Mouse (Mus musculus) urinary bladder, postnatal 10 days (tissue): ENCODE data around the gene Polr2b.

Source experiments
- DNase-seq: peaks from one replicate; pipeline ENCODE4 v3.0.0; 2022; ENCODE audit warnings: low spot score

Polr2b gene

DNA sequence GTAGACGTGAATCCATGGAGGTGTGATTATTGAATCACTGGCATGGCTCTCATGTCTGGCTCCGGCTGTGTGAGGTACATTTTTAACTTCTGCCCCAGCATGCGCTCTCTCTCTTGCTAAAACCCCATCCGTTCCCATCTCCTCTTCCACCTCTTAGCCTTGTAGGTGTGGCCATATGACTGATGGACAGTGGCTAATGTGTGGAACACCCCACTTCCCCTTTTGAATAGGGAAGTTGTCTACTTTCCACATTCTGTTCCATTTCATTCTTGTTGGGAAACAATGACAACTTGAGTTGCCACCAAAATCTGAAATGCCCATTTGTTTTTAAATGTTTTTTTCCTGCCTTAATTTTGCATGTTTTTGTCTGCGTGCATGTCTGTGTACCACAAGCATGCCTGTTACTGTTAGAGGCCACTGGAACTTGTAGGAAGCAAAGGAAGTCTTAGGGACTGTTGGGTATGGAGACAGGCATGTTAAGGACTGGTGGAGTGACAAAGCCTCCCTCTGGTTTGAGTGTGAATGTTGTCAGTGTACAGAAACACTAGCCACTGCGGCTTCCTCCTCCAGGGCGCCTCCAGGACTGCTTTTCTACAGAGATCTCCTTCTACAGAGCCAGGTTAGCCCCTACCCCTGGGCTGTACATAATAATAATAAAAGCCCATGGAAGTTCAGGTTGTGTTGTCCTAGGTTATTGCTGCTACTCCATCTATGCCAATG is 17.0 kb upstream of the Polr2b start:
- no peak for DNase-seq

DNA sequence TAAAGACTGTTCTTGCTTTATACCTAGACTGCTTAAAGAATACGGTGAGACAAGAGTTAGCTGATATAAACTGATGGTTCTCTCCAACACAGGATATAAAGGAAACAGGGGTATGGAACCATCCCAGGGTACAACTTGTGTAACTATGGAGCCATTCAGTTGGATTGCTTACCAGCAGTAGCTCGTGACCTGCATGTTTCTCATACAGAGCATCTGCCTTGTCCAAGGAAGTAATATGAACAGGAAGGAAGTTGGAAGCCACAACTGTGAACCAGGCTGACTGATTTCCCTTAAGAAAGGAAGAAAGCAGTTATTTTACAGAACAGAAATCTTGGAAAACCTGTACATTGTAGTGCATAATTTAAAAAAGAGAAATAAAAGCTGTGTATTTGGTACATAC is 10.5 kb upstream of the Polr2b start:
- no peak for DNase-seq

GRCm38 (mm10) chr5:77301296-77301903 is 8.5 kb upstream of the Polr2b start:
- DNase-seq, result no peak

- DNase-seq, result no peak
Observed at GRCm38 (mm10) chr5:77307821-77308553, 2.0 kb upstream of the Polr2b start.

- no peak for DNase-seq
Observed at GRCm38 (mm10) chr5:77309051-77309906, 668 bp upstream of the Polr2b start.

DNA sequence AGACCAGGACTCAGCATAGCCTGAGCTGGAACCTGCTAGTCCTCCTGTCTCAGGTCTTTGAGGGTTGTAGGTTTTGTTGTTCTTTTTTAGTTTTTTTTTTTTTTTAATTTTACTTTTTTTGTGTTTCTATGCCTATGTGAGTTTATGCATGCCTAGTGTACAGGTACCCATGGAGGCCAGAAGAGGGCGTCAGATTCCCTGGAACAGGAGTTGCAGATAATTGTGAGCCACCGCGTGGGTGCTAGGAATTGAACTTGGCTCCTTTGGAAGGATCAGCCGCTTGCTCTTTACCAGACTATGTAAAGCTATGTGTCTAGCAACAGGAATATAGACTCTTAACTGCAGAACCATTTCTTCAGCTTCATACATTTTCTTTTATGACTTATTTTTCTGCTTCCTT is 4.3 kb downstream of the Polr2b start:
- no peak for DNase-seq

- no peak for DNase-seq
Observed at GRCm38 (mm10) chr5:77314986-77315385, 5.0 kb downstream of the Polr2b start.

GRCm38 (mm10) chr5:77324936-77325335 is 15.0 kb downstream of the Polr2b start:
- DNase-seq, result no peak

- DNase-seq, result no peak
Observed at GRCm38 (mm10) chr5:77330154-77330553, 20.2 kb downstream of the Polr2b start.

DNA sequence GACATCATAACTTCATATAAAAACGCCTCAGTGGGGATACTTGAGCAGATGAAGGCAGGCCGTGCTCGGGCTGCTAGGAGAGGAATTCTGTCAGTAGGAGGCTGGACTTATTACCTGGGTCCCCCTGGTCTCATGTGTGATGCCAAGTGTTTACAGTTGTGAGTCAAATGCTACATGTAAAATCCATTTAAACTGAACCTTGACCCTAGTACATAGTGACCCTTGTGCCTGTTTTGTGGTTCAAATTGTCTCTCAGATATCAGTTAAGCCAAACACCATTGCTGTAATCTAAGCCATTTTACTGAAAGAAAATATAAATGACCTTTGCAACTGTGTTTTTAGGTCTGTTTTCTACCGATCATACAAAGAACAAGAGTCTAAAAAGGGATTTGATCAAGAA is 30.1 kb downstream of the Polr2b start:
- no peak for DNase-seq

- DNase-seq, result no peak
Observed at GRCm38 (mm10) chr5:77348901-77349300, 39.0 kb downstream of the Polr2b start.

- no peak for DNase-seq
Observed at GRCm38 (mm10) chr5:77349971-77350658, 40.2 kb downstream of the Polr2b start.

DNA sequence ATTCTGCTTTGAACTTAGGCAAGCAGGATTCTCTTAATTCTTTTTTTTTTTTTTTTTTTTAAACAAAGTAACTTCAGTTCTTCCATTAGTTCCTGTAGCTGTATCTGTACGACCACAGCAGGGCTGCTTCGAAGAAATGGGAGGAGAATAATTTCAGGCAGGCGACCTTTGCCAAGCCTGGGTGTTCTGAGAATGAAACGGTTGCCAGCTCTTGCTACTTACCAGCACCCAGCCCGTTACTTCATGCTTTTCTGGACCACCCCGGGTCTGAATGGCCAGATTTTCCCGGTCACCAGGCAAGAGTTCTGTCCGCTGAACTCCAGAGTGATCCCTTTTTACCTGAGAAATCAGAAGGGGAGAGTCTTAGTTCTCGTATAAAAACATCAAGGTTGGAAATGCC is 41.7 kb downstream of the Polr2b start:
- no peak for DNase-seq

DNA sequence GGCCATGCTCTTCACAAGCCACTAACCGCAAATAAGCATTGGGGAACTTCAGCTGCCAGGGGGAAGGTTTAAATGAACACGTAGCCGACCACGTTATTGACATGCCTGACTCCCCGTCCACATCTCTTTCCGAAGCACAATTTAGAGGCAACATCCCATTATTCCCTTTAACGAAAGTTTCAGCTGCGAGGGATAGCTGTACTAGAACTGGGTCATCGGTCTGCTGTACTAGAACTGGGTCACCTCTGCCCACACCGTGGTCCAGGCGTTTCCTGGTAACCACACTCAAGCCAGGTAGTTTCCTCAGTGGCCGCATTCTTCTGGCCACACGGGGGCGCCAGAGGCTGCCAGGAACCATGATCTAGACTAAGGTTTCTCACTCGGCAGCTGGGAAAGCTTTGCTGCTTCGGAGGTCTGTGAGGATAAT is 44.4 kb downstream of the Polr2b start:
- peak; percentile 58 for DNase-seq

DNA sequence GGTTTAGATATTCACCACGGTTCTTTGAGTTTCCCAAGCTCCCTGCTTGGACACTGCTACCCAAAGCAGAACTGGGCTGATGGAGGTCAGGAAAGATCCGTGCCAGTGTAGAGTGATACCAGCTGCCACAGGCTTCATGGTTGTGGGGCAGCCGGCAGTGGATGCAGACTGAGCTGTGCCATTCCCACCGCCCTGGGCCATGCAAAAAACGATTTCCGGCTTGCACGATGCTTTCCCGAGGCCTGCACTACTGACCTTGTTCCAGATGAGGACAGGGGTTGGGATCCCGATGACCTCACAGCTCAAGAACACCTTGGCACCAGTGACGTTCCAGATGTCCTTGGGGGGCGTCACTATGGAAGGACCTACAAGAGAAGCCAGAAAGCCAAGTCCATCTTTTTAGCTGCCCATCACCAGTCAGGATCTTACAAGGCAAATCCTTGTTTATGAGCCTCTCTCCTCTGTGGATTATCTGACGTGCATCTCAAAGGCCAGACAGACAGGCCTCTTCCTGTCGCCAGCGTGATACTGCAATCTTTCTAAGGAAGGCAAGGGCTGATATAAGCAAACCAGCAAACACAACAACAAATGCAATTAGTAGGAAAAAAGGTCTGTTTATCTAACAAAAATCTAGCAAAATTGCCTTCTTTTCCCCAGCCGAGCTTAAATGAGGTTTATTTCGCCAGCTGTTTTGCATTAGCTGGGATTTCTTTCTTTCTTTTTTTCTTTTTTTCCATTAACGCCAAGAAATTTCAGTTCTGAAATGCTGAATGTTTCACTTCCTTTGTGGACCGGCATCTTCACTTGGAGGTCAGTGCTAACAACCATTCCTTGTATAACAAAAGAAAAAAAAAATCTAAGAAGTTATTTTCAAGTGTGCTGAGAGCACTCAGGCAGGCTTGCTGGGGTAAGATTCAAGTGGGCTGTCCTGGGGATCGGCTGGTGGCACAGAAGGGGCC is 45.6 kb downstream of the Polr2b start:
- no peak for DNase-seq

DNA sequence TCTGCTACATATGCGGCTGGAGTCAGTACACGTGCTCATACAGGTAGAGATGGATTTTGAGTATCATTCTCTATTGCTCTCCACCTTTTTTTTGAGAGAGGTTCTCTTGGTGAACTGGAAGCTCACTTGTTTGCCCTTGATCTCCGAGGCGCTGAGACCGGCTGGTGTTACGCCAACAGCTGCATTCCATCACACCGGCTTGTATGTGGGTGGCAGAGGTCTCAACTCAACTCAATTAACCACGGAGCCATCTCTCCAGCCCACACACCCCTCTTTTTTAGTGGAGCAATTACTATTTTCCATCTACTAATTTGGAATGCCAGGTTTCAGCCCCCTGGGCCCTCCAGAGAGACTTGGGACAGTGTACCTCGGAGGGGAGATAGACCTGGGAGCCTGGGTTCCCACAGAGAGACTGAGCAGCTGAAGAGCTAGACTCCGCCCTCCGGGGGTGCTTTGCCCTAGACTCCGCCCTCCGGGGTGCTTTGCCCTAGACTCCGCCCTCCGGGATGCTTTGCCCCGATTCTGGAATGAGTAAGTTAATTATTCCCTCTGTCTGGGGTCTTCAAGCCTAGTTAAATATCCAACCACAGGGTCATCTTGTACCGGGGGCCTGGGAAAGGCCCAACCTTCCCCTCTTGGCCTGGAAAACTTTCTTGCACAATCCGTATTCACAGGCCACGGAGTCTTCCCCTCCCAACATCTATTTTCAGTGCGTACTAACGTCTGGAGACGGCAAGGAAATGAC is 47.6 kb downstream of the Polr2b start:
- no peak for DNase-seq

GRCm38 (mm10) chr5:77358347-77358746 is 48.4 kb downstream of the Polr2b start:
- DNase-seq, result no peak

GRCm38 (mm10) chr5:77359971-77360370 is 50.0 kb downstream of the Polr2b start:
- no peak for DNase-seq

DNA sequence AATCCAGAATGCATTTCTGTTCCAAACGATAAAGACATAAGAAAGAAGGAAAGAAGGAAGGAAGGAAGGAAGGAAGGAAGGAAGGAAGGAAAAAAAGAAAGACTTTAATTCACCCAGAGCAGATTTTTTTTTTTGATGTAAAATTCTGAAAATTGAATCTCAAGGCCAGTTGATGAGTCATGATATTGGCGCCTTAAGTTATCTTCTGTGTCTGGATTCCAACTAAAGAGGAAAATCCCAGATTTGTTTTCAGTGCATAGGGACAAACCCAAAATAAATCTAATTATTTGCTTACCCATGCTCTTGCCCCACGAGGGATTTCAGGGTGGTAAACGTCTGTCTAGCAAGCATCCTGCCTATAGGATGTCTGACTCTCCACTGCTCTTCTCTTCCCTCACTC is 51.1 kb downstream of the Polr2b start:
- DNase-seq, result no peak

- no peak for DNase-seq
Observed at GRCm38 (mm10) chr5:77362120-77362519, 52.2 kb downstream of the Polr2b start.
